Mouse (Mus musculus) frontal cortex, postnatal 10 days (tissue): ENCODE results near the gene Tagap.
"Not testable (repeated sequence)": the region's sequence is repeated elsewhere in the genome, so short reads cannot be mapped to it uniquely, and the experiment has no call there.

Source experiments
- DNase-seq, 2 experiments: peaks; one replicate each; pipeline ENCODE4 v3.0.0; 2022; ENCODE audit warnings: low spot score in 2 of 2, mixed read lengths in 1 of 2

Gene Tagap

DNA sequence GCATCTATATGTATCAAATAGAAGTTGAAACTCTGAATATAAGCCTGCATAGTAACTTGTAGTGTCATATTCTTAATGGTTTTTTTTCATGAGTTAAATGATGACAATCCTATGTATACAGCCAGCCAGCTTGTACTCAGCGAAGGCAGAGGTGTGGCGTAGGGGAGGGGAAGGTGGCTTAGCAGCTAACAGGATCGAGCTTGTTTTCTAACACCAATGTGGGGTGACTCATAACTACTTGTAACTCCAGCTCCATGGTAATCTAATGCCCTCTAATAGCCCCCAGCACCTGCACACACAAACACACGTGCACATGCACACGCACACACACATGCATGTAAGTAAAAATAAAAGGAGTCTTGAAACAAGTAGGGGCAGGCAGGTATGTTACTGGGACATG, 42.7 kb downstream of the Tagap start:
- DNase-seq = not testable (repeated sequence)

DNA sequence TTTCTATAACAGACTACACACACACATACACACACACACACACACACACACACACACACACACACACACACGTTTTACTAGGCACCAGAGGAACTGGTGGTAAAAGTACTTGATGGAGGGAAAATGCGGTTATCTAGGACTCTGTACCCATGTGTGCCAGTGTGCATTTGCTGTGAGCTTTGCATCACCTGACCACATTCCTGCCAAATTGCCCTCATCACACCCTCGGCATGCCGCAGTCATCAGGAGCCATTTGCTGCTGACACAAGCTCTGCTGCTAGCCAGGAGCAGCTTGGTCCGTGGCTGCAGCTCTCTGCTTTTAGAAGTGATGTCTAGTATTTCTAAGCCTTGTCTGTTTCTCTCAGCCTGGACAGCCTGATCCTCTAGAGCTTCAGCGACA, 44.0 kb downstream of the Tagap start:
- DNase-seq = not testable (repeated sequence)

DNA sequence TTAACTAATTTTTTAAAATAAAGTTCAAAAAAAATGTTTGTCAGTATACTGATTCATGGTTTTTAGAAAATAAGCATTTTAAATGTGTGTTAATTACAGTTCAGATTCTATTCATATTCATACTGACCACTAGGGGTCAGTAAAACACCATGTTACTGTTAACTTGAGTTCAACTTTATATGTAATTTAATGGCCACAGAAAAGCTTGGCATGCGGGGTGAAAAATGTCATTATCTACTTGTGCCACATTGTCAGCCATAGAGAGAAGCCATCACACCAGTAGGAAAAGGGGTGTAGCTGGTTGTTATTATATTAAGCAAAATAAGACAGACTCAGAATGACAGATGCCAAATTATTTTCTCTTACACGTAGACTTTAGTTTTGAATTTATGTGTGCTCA, 57.7 kb downstream of the Tagap start:
- not testable (repeated sequence) for DNase-seq
